Mouse (Mus musculus) liver, embryonic 14.5 days (tissue): ENCODE measurements around the gene Xdh. TPM values are rescaled to one million over a fixed set of nuclear protein-coding genes. Genes with fewer than 3 reads are reported as not detected.

Source experiments
- ATAC-seq: fragments of 200-750 bp; cut with Nextera tagmentation; 2 replicates; pipeline ENCODE4 v1.8.0; 2017; ENCODE audit warnings: moderate number of reproducible peaks, mild to moderate bottlenecking, moderate library complexity; ENCODE audit not compliant: insufficient read depth
- DNase-seq, 3 experiments: peaks; one replicate each; pipeline ENCODE4 v3.0.0-alpha.2; 2012 to 2013; ENCODE audit warnings: low read depth in 3 of 3, low spot score in 3 of 3
- H3K27ac ChIP-seq: fragments of 300-500 bp; sonication (generic); 2 replicates; pipeline ENCODE4 v1.5.1; 2014; ENCODE audit warnings: moderate library complexity, mild to moderate bottlenecking, control low read depth, inconsistent platforms
- H3K27me3 ChIP-seq: fragments of 300-500 bp; sonication (generic); 2 replicates; pipeline ENCODE4 v1.6.1; 2014; ENCODE audit warnings: mild to moderate bottlenecking, low read length, moderate library complexity; ENCODE audit not compliant: control insufficient read depth, insufficient read depth
- H3K36me3 ChIP-seq: fragments of 300-500 bp; sonication (generic); replicated peaks from 2 replicates; pipeline ENCODE4 v1.6.1; 2014; ENCODE audit warnings: low read depth; ENCODE audit not compliant: control insufficient read depth, insufficient read depth
- H3K4me1 ChIP-seq, 2 experiments: fragments of 200-500 bp in 1 of 2; fragments of 300-500 bp in 1 of 2; sonication (generic) in 1 of 2; replicated peaks; 2 replicates each; pipeline ENCODE4 v1.6.1; 2012 to 2014; ENCODE audit warnings: antibody characterized with exemption in 1 of 2, inconsistent platforms in 1 of 2, low read length in 1 of 2; ENCODE audit not compliant: control insufficient read depth in 2 of 2, insufficient read depth in 2 of 2
- H3K4me2 ChIP-seq: fragments of 300-500 bp; sonication (generic); 2 replicates; pipeline ENCODE4 v1.6.1; 2014; ENCODE audit warnings: low read depth, mild to moderate bottlenecking, control low read depth, moderate library complexity
- H3K4me3 ChIP-seq, 2 experiments: fragments of 200-500 bp in 1 of 2; fragments of 300-500 bp in 1 of 2; sonication (generic) in 1 of 2; 2 replicates each; pipeline ENCODE4 v1.5.1; 2012 to 2014; ENCODE audit warnings: low read depth in 2 of 2, low read length in 2 of 2, mild to moderate bottlenecking in 2 of 2, control low read depth in 1 of 2, inconsistent platforms in 1 of 2, moderate library complexity in 1 of 2; ENCODE audit not compliant: insufficient read depth in 1 of 2
- H3K9ac ChIP-seq: fragments of 300-500 bp; sonication (generic); replicated peaks from 2 replicates; pipeline ENCODE4 v1.6.1; 2014; ENCODE audit warnings: mild to moderate bottlenecking, control low read depth, moderate library complexity
- H3K9me3 ChIP-seq: fragments of 300-500 bp; sonication (generic); 2 replicates; pipeline ENCODE4 v1.6.1; 2016; ENCODE audit warnings: low read length, mixed read lengths; ENCODE audit not compliant: control insufficient read depth
- CTCF ChIP-seq: IDR thresholded peaks from 2 replicates; pipeline ENCODE4 v1.5.1; 2016; ENCODE audit warnings: antibody characterized with exemption, low read depth, control low read depth
- EP300 ChIP-seq: IDR thresholded peaks from 2 replicates; pipeline ENCODE4 v1.6.1; 2016; ENCODE audit warnings: antibody characterized with exemption, low read depth
- WGBS: fragments of 180-500 bp; shearing (Covaris S2); extraction: QIAGEN DNeasy Blood & Tissue Kit; methylation state at CpG from one replicate; pipeline ENCODE4 v1.1.7; 2014; ENCODE audit not compliant: insufficient replicate concordance; 5-methylcytosine and 5-hydroxymethylcytosine counted together
- polyA plus RNA-seq, 2 experiments: library from polyadenylated mRNA; depleted of rRNA in 1 of 2; stranded (reverse) in 1 of 2; unstranded in 1 of 2; fragments of >200 nt; fragmentation: Nextera tagmentation in 1 of 2; extraction: Ambion mirVana in 1 of 2; gene quantifications; 2 replicates each; pipeline versions ENCODE4 v1.2.1 to v1.2.3; 2012 to 2014

Xdh gene
- polyA plus RNA-seq, 2 experiments = 0.85 to 1.3 TPM

DNA sequence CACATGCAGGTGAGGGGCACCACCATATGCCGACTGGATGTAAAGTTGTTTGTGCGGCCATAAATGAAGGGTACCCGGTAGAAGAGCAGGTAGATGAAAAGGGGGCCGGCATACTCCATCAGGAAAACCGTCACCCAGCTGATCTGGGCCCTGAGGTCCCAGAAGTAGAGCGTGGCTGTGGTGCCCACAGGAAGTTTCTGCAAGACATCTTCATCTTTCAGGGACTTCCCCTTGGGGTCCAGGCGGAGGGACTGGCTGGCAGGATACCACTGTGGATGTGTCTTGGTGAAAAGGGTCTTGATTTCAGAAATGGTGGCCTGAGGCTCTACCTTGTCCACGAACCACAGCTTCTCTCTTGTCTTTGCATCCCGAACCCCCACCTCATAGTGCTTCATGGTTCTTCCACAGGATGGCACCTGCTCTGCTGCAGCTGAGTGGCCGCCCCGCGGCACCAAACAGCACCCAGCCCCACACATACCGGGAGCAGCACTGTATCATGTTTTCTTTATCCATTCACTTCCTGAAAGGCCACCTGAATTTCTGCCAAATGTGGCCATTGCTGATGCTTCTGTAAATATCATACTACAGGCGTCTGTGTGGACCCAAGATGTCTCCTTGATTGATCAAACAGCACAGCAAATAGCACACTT lies 78.9 kb downstream of the Xdh start:
- TF ChIP-seq CTCF (no peak), EP300 (no peak)
- no peak overlapping the region for H3K4me2 ChIP-seq
- no peaks in the 10 kb centered on the region for H3K36me3 ChIP-seq
- no peak overlapping the region for H3K27ac ChIP-seq
- ATAC-seq = no peak
- no peaks in the 10 kb centered on the region for H3K4me1 ChIP-seq
- WGBS = 63% methylated on average over 14 of the region's 14 CpGs
- no peak for DNase-seq
- H3K9ac ChIP-seq = no peak overlapping the region
- no peaks in the 10 kb centered on the region for H3K27me3 ChIP-seq
- no peak overlapping the region for H3K4me3 ChIP-seq
- no peaks in the 10 kb centered on the region for H3K9me3 ChIP-seq

DNA sequence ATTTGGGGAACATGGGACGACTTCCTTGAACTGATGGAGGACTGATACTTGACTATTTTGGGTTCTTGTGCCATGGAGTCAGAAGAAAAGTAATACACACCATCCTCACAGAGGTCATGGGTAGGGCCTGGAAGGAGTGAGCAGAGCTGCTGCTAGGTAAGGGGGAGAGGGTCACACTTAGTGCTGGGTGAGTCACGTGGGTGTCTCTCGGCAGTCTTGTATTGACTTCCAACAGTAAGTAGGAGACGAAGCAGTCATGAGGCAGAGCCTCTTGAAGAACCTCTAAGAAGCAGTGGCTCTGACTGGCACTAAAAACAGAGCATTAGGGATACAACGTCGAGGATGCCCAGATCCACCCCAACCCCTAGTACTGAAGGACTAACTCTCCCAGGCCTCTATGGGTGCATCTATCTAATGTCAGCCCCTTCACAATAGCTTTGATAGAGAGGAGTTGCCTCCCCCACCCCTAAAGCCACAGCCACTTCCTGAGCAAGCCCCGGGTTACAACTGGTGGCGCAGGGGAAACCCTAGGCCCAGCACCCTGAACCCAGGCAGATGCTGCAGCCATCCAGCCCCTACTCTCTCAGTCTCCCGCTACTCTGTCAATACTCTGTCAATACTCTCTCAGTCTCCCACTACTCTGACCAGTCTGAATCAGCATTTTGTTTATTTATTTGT lies 80.8 kb downstream of the Xdh start:
- no peak overlapping the region for H3K4me3 ChIP-seq
- no peak for TF ChIP-seq EP300
- TF ChIP-seq CTCF = no peak
- H3K9me3 ChIP-seq = no peaks in the 10 kb centered on the region
- H3K4me2 ChIP-seq = no peak overlapping the region
- no peak overlapping the region for H3K9ac ChIP-seq
- no peaks in the 10 kb centered on the region for H3K27me3 ChIP-seq
- ATAC-seq (no peak), DNase-seq (no peak)
- WGBS = 61% methylated on average over 9 of the region's 9 CpGs
- no peak overlapping the region for H3K27ac ChIP-seq
- H3K36me3 ChIP-seq = no peaks in the 10 kb centered on the region
- H3K4me1 ChIP-seq = no peaks in the 10 kb centered on the region

DNA sequence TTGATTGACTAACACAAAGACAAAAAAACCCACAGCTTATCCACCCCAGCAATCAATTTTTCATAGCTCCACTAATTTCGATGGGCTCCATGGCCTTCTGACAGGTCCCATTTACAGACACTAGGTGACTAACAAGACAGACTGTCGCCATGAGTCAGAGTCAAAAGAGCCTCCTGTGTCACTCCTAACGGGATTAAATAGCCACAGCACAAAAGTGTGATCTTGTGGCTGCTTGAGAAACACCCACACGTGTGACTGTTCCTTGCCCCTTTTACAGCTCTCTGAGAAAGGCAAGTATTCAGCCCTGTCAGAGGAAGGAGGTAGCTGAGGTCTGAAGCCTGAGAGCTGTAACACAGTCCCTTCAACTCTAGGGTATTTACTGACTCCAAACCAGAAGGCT lies 96.3 kb downstream of the Xdh start:
- Histone ChIP-seq H3K27me3 (no peaks in the 10 kb centered on the region), H3K4me3 (no peak overlapping the region), H3K4me2 (no peak overlapping the region), H3K4me1 (no peaks in the 10 kb centered on the region; a peak in 1 of 4 replicates), H3K9me3 (no peaks in the 10 kb centered on the region), H3K36me3 (no peaks in the 10 kb centered on the region), H3K9ac (no peak overlapping the region), H3K27ac (no peak overlapping the region)
- DNase-seq (no peak), ATAC-seq (no peak)
- no peak for TF ChIP-seq CTCF
- TF ChIP-seq EP300 = no peak
- WGBS = 50% methylated on average over 4 of the region's 4 CpGs

DNA sequence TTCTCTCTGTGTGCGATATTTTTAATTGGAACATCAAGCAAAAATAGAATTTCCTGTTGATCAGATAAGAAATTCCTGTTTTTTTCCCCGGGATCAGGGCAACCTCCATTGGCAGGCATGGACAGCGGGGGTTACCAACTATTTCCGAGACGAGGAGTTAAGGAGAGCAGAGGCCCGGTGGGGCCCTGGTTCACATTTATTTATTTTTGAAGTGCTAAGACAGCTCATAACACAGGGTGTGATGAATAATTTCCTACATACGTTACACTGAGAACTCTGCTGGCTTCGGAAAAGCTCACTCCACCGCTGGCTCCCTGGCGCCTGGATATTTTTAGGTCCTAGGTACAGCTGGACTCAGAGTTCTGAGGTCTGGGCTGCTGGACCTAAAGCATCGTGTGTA lies 97.0 kb downstream of the Xdh start:
- Histone ChIP-seq H3K4me2 (no peak overlapping the region), H3K27me3 (no peaks in the 10 kb centered on the region), H3K9ac (no peak overlapping the region), H3K9me3 (no peaks in the 10 kb centered on the region), H3K4me3 (no peak overlapping the region), H3K36me3 (no peaks in the 10 kb centered on the region), H3K27ac (no peak overlapping the region), H3K4me1 (no peaks in the 10 kb centered on the region; a peak in 1 of 4 replicates)
- TF ChIP-seq EP300 (no peak), CTCF (no peak)
- 66% methylated on average over 11 of the region's 11 CpGs for WGBS
- ATAC-seq (no peak), DNase-seq (no peak)

DNA sequence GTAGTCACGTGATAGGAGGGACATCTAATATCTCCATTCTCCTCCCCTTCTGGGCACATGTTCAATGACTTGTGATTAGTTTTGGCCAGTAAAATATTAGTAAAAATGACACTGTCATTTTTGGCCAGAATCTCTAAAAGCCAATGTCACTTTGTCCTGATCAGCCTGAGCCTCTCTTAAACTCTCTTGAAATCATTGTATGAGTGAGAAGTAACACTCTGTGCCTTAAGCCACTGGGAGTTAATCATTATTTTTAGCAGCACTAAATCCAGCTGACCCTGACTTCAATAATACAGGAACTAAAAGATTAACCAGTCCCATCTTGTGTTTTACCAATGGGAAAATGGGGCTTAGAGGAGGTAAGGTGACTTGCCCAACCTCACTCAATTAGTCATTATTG lies 102.6 kb downstream of the Xdh start:
- Histone ChIP-seq H3K36me3 (no peaks in the 10 kb centered on the region), H3K4me1 (no peaks in the 10 kb centered on the region), H3K4me2 (no peak overlapping the region), H3K9ac (no peak overlapping the region), H3K9me3 (no peaks in the 10 kb centered on the region), H3K27me3 (no peaks in the 10 kb centered on the region), H3K27ac (no peak overlapping the region), H3K4me3 (no peak overlapping the region)
- ATAC-seq (no peak), DNase-seq (no peak)
- WGBS = 55% methylated on average over 1 of the region's 1 CpGs
- TF ChIP-seq EP300 = no peak
- no peak for TF ChIP-seq CTCF
